Mouse (Mus musculus) forebrain, embryonic 14.5 days (tissue): ENCODE results near the gene Ptpn18. TPM values are rescaled to one million over a fixed set of nuclear protein-coding genes. Genes with fewer than 3 reads are reported as not detected.
"Not testable (repeated sequence)": the region's sequence is repeated elsewhere in the genome, so short reads cannot be mapped to it uniquely, and the experiment has no call there.

Experiments used
- ATAC-seq: fragments of 200-750 bp; cut with Nextera tagmentation; 2 replicates; pipeline ENCODE4 v1.8.0; 2017; ENCODE audit warnings: mild to moderate bottlenecking, moderate library complexity
- DNase-seq: peaks from one replicate; pipeline ENCODE4 v3.0.0-alpha.2; 2015; ENCODE audit warnings: low spot score
- H3K27ac ChIP-seq: fragments of 300-500 bp; sonication (generic); 2 replicates; pipeline ENCODE4 v1.5.1; 2014; ENCODE audit warnings: low read depth, mild to moderate bottlenecking, control low read depth, low read length, moderate library complexity
- H3K27me3 ChIP-seq: fragments of 300-500 bp; sonication (generic); replicated peaks from 2 replicates; pipeline ENCODE4 v1.6.1; 2014; ENCODE audit warnings: low read length, control low read depth, mixed read lengths; ENCODE audit not compliant: control insufficient read depth, insufficient read depth
- H3K36me3 ChIP-seq: fragments of 300-500 bp; sonication (generic); 2 replicates; pipeline ENCODE4 v1.6.1; 2014; ENCODE audit warnings: low read length, control low read depth; ENCODE audit not compliant: control insufficient read depth, insufficient read depth
- H3K4me1 ChIP-seq: fragments of 300-500 bp; sonication (generic); 2 replicates; pipeline ENCODE4 v1.6.1; 2014; ENCODE audit warnings: antibody characterized with exemption, low read length, control low read depth; ENCODE audit not compliant: control insufficient read depth, insufficient read depth
- H3K4me2 ChIP-seq: fragments of 300-500 bp; sonication (generic); 2 replicates; pipeline ENCODE4 v1.6.1; 2014; ENCODE audit warnings: mild to moderate bottlenecking, control low read depth, low read length
- H3K4me3 ChIP-seq: fragments of 300-500 bp; sonication (generic); 2 replicates; pipeline ENCODE4 v1.5.1; 2014; ENCODE audit warnings: low read depth, low read length, control low read depth
- H3K9ac ChIP-seq: fragments of 300-500 bp; sonication (generic); 2 replicates; pipeline ENCODE4 v1.6.1; 2014; ENCODE audit warnings: mild to moderate bottlenecking, low read length, control low read depth, moderate library complexity
- H3K9me3 ChIP-seq: fragments of 300-500 bp; sonication (generic); replicated peaks from 2 replicates; pipeline ENCODE4 v1.6.1; 2016; ENCODE audit warnings: low read length, control low read depth, mixed read lengths; ENCODE audit not compliant: control insufficient read depth
- WGBS: fragments of 180-500 bp; shearing (Covaris S2); extraction: QIAGEN DNeasy Blood & Tissue Kit; methylation state at CpG from one replicate; pipeline ENCODE4 v1.1.7; 2014; 5-methylcytosine and 5-hydroxymethylcytosine counted together
- microRNA-seq: library from miRNA; unstranded; fragments of <30 nt; microRNA quantifications from one replicate; pipeline ENCODE4, GENCODE M21; 2016
- polyA plus RNA-seq: library from polyadenylated mRNA; unstranded; fragments of >200 nt; fragmentation: Nextera tagmentation; extraction: Ambion mirVana; gene quantifications from 2 replicates; pipeline ENCODE4 v1.2.1, GENCODE M21; 2014

Ptpn18 gene
- polyA plus RNA-seq, 1 experiment from 2014 or later: 7.1 TPM

DNA sequence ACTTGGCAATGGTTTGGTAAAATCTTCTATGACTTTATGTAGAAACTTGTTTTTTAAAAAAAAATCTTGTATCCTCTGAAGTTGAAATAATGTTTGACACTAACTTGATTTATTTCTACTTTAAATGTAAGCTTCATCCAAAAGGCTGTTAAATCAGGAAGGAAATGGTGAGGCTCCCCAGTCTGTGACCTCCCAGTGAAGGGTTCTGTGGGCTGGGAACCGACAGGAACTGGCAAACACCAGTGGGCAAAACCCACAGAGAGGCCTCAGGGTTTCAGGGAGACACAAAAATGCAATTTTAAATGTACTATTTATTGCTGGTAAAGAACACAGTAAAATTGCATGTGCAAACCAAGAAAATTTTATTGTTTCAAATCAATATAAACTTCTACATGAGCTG lies 58.2 kb downstream of the Ptpn18 start:
- H3K9me3 ChIP-seq, H3K4me2 ChIP-seq, H3K27me3 ChIP-seq, H3K36me3 ChIP-seq, H3K9ac ChIP-seq, H3K4me1 ChIP-seq, H3K4me3 ChIP-seq, DNase-seq, H3K27ac ChIP-seq, ATAC-seq: not testable (repeated sequence)
- 85% methylated on average over 1 of the region's 1 CpGs for WGBS

DNA sequence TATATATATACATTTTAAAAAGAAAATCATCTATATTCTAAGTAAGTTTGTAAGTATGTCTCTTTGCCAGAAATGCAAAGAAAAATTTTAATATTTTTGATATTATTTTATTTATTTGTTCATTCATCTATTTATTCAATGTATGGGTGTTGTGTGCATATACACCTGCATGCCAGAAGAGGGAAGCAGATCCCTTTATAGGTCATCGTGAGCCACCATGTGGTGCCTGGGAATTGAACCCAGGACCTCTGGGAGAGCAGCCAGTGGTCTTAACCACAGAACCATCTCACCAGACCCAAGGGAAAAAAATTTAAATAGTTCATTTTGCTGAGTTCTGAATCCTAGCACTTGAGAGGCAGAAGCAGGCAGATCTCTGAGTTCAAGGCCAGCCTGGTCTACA lies 58.7 kb downstream of the Ptpn18 start:
- H3K27me3 ChIP-seq: no peaks in the 10 kb centered on the region
- H3K9ac ChIP-seq: no peak overlapping the region
- H3K4me1 ChIP-seq: no peaks in the 10 kb centered on the region
- H3K9me3 ChIP-seq: no peaks in the 10 kb centered on the region
- no peak overlapping the region for H3K27ac ChIP-seq
- no peak overlapping the region for H3K4me3 ChIP-seq
- 79% methylated on average over 1 of the region's 1 CpGs for WGBS
- ATAC-seq (no peak), DNase-seq (no peak)
- H3K4me2 ChIP-seq: no peak overlapping the region
- no peaks in the 10 kb centered on the region for H3K36me3 ChIP-seq

DNA sequence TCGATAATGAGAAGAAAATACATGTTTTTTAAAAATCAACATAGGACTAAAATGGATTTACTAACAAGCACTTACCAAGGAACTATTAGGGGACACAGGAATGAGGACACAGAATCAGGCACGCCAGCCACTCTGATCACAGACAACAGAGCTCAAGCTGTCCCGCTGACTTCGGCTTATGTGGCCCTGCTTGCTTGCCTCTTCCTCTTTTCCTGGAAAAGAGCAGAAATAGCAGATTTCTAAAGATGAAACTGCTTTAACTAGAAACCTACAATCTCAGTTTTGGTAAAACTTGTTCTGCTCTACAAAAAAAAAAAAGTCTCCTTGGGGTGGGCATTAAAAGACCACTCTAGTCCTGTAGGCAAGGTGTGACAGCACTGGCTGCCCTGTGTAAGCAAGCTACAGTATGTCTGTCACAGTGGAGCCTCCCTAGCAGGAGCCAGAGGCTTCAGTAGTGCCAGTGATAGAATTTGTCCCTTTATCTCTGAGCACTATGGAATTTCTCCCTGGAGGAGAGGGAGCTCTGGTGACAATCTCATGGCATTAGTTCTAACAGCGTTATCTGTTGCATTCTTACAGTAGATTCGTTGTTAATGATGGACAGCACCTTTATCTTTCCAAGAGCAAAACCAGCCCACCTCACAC lies 62.8 kb downstream of the Ptpn18 start:
- H3K27ac ChIP-seq: no peak overlapping the region

GRCm38 (mm10) chr1:34522850-34523244 lies 63.3 kb downstream of the Ptpn18 start:
- Histone ChIP-seq H3K27ac (no peak overlapping the region), H3K9ac (no peak overlapping the region), H3K4me3 (no peak overlapping the region), H3K36me3 (no peaks in the 10 kb centered on the region), H3K9me3 (no peaks in the 10 kb centered on the region), H3K4me1 (no peaks in the 10 kb centered on the region), H3K4me2 (no peak overlapping the region), H3K27me3 (no peaks in the 10 kb centered on the region)
- ATAC-seq: no peak
- WGBS: 89% methylated on average over 3 of the region's 3 CpGs
- DNase-seq: no peak

More for the DNA sequence above, 62.8 kb downstream of the Ptpn18 start:
- no peaks in the 10 kb centered on the region for H3K36me3 ChIP-seq
- no peaks in the 10 kb centered on the region for H3K9me3 ChIP-seq
- WGBS: 85% methylated on average over 6 of the region's 6 CpGs
- no peak for DNase-seq
- no peak overlapping the region for H3K9ac ChIP-seq
- H3K4me2 ChIP-seq: no peak overlapping the region
- H3K4me1 ChIP-seq: no peaks in the 10 kb centered on the region
- no peaks in the 10 kb centered on the region for H3K27me3 ChIP-seq
- H3K4me3 ChIP-seq: no peak overlapping the region
- ATAC-seq: no peak

DNA sequence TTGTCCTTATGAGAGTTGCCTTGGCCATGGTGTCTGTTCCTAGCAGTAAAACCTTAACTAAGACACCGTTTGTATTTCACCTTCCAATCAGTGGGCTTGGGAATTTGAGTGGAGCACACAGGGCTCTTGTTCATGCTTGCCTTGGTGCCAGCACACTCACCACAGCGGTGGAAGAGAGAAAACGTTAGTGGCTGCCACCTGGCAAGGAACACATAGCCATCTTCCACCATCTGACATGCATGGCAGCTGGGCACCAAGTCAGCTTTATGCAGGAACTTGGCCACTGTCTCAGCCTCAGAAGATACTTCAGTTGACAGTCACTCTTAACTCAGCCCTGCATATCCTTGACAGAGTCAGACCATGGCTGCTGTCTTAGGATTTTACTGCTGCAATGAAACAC lies 64.1 kb downstream of the Ptpn18 start:
- Histone ChIP-seq H3K9me3 (no peaks in the 10 kb centered on the region), H3K9ac (no peak overlapping the region), H3K4me1 (no peaks in the 10 kb centered on the region), H3K4me3 (no peak overlapping the region), H3K27ac (no peak overlapping the region), H3K27me3 (no peaks in the 10 kb centered on the region), H3K36me3 (no peaks in the 10 kb centered on the region), H3K4me2 (no peak overlapping the region)
- 77% methylated on average over 3 of the region's 3 CpGs for WGBS
- no peak for DNase-seq
- no peak for ATAC-seq

Small RNA genes lying within 50 kb of the gene (microRNA-seq; reads per million reads assigned to microRNA genes)
- gene Mir5103: 0.66 reads per million

Other genes with a start within 250 kb of the Ptpn18 start
- gene Ccdc115, start 20.1 kb upstream of the Ptpn18 start, polyA plus RNA-seq: 69.8 and 70.3 TPM in 2 replicates
- 68.5 and 69.1 TPM in 2 replicates for gene Imp4, start 19.9 kb upstream of the Ptpn18 start, polyA plus RNA-seq
- gene Prss39, start 38.6 kb downstream of the Ptpn18 start, polyA plus RNA-seq: not detected in 2 replicates
- 0.17 TPM in 1 of 2 replicates, not detected in the other for gene Cfc1, start 75.9 kb downstream of the Ptpn18 start, polyA plus RNA-seq
- gene Prss40, start 101.2 kb downstream of the Ptpn18 start, polyA plus RNA-seq: not detected in 2 replicates
- gene Amer3, start 119.9 kb downstream of the Ptpn18 start, polyA plus RNA-seq: 19.1 and 27.3 TPM in 2 replicates